Mouse (Mus musculus) ES-E14 (cell line): Measurements from ENCODE around the gene Exoc4. TPM values are rescaled to one million over a fixed set of nuclear protein-coding genes. Genes with fewer than 3 reads are reported as not detected.

ENCODE experiments used
- DNase-seq: peaks from one replicate; pipeline ENCODE4 v3.0.0-alpha.2; 2013; ENCODE audit warnings: low read depth, low spot score
- H3K27ac ChIP-seq: 2 replicates; pipeline ENCODE4 v1.5.1; 2012; ENCODE audit warnings: low read depth, mild to moderate bottlenecking, low read length, moderate library complexity, mixed read lengths; ENCODE audit not compliant: poor library complexity, insufficient read depth, severe bottlenecking
- H3K36me3 ChIP-seq: 2 replicates; pipeline ENCODE4 v1.6.1; 2012; ENCODE audit warnings: mild to moderate bottlenecking, low read length, moderate library complexity, mixed read lengths; ENCODE audit not compliant: control insufficient read depth, poor library complexity, insufficient read depth, severe bottlenecking
- H3K4me1 ChIP-seq, 2 experiments: fragments of 150-350 bp in 1 of 2; sonication (generic) in 1 of 2; 2 replicates each; pipeline ENCODE4 v1.6.1; 2012; ENCODE audit warnings: low read length in 2 of 2, mild to moderate bottlenecking in 1 of 2, mixed read lengths in 1 of 2; ENCODE audit not compliant: control insufficient read depth in 2 of 2, insufficient read depth in 2 of 2, poor library complexity in 1 of 2
- H3K4me3 ChIP-seq, 2 experiments: fragments of 150-350 bp in 1 of 2; sonication (generic) in 1 of 2; 2 replicates each; pipeline ENCODE4 v1.5.1; 2012; ENCODE audit warnings: low read length in 2 of 2, low read depth in 1 of 2, mild to moderate bottlenecking in 1 of 2, mixed read lengths in 1 of 2; ENCODE audit not compliant: insufficient read depth in 1 of 2, poor library complexity in 1 of 2, severe bottlenecking in 1 of 2
- H3K9ac ChIP-seq: 2 replicates; pipeline ENCODE4 v1.6.1; 2012; ENCODE audit warnings: low read depth, mild to moderate bottlenecking, low read length, mixed read lengths; ENCODE audit not compliant: poor library complexity, insufficient read depth, severe bottlenecking
- H3K9me3 ChIP-seq: fragments of 150-350 bp; sonication (generic); 2 replicates; pipeline ENCODE4 v1.6.1; 2012; ENCODE audit warnings: low read depth, mild to moderate bottlenecking, low read length; ENCODE audit not compliant: control insufficient read depth, insufficient read depth
- CHD2 ChIP-seq: IDR thresholded peaks from 2 replicates; pipeline ENCODE4 v1.6.1; 2014; ENCODE audit warnings: mild to moderate bottlenecking, low read depth, low read length, inconsistent platforms
- HCFC1 ChIP-seq: IDR thresholded peaks from 2 replicates; pipeline ENCODE4 v1.6.1; 2012; ENCODE audit warnings: low read length, inconsistent platforms, borderline replicate concordance; ENCODE audit not compliant: insufficient read depth
- MAFK ChIP-seq: IDR thresholded peaks from 2 replicates; pipeline ENCODE4 v1.6.1; 2014; ENCODE audit warnings: mild to moderate bottlenecking, low read depth, low read length, inconsistent platforms; ENCODE audit not compliant: insufficient read depth
- ZC3H11A ChIP-seq: IDR thresholded peaks from 2 replicates; pipeline ENCODE4 v1.6.1; 2012; ENCODE audit warnings: low read depth, mild to moderate bottlenecking, inconsistent platforms, low read length, borderline replicate concordance
- ZNF384 ChIP-seq: IDR thresholded peaks from 2 replicates; pipeline ENCODE4 v1.6.1; 2012; ENCODE audit warnings: low read depth, low read length, inconsistent platforms
- in situ Hi-C, 2 experiments: fragments of 600-800 bp; cut with MboI; formaldehyde crosslinking; loops; one replicate each; pipeline ENCODE4 v1.15.1; 2025; ENCODE audit warnings: low sequenced_read_pairs in 2 of 2, inconsistent platforms in 1 of 2; ENCODE audit not compliant: unreplicated experiment in 2 of 2
- total RNA-seq: library from RNA; depleted of rRNA; stranded (reverse); fragments of 300-350 nt; gene quantifications from 2 replicates; pipeline ENCODE4 v1.2.3, GENCODE M21; 2012

The Exoc4 gene
- total RNA-seq, 1 experiment = 99.3 TPM

- in situ Hi-C loops = no loop called here
- H3K9me3 ChIP-seq = no peaks in the 10 kb centered on the region
- TF ChIP-seq CHD2 (no peak), MAFK (no peak)
- peaks cover 1 to 4% of the 10 kb centered on the region in 2 experiments; a peak in 1 of 4 replicates for H3K4me1 ChIP-seq
- H3K27ac ChIP-seq = no peak overlapping the region
- no peak overlapping the region for H3K4me3 ChIP-seq
- no peak overlapping the region for H3K9ac ChIP-seq
- H3K36me3 ChIP-seq = no peaks in the 10 kb centered on the region
- no peak for DNase-seq
Measured at GRCm38 (mm10) chr6:33455238-33455637, 206.4 kb downstream of the Exoc4 start.

DNA sequence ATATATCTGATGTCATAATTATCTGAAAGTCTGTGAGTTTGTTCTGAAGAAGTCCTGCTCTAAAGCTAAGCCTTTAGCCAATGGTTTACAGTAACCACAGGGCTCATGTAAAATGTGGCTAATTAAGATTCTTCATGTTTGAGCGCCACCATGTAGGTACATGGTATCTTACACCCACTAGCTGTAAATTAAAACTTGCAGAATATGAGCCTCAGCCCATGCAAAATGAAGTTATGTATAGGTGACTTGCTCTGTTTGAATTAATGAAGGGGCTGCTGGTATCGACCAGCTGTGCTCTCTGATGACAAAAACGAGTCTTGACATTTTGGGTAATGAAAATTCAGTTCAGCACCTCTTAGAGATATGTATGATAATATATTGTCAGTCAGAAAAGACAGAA, 216.0 kb downstream of the Exoc4 start:
- no peak for DNase-seq
- in situ Hi-C loops = no loop called here
- TF ChIP-seq ZNF384 (no peak), MAFK (no peak), HCFC1 (no peak)
- Histone ChIP-seq H3K4me3 (no peak overlapping the region), H3K9ac (no peak overlapping the region), H3K9me3 (no peaks in the 10 kb centered on the region), H3K36me3 (no peaks in the 10 kb centered on the region), H3K4me1 (no peaks in the 10 kb centered on the region), H3K27ac (no peak overlapping the region)

DNA sequence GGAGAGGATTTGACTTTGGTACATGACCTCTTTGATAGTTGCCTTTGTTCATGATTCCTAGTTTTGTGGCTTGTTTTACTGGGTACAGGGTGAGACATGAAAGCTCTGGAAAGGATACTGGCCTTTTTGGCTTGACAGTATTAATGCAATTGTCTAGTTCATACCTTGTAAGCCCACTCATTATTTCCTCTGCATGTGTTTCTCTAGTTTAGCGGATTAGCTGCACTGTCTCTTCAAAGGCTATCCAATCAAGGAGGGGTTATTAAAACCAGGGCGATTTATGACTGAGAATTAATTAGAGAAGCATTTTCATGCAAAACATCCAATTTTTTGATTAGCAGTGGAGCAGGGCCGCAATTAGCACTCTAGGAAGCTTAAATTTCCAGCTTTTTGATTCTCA, 216.5 kb downstream of the Exoc4 start:
- no peak overlapping the region for H3K27ac ChIP-seq
- H3K4me1 ChIP-seq = no peaks in the 10 kb centered on the region
- no peak overlapping the region for H3K4me3 ChIP-seq
- no peak for DNase-seq
- no peaks in the 10 kb centered on the region for H3K9me3 ChIP-seq
- H3K9ac ChIP-seq = no peak overlapping the region
- no peak for TF ChIP-seq CHD2
- in situ Hi-C loops = no loop called here
- no peaks in the 10 kb centered on the region for H3K36me3 ChIP-seq

DNA sequence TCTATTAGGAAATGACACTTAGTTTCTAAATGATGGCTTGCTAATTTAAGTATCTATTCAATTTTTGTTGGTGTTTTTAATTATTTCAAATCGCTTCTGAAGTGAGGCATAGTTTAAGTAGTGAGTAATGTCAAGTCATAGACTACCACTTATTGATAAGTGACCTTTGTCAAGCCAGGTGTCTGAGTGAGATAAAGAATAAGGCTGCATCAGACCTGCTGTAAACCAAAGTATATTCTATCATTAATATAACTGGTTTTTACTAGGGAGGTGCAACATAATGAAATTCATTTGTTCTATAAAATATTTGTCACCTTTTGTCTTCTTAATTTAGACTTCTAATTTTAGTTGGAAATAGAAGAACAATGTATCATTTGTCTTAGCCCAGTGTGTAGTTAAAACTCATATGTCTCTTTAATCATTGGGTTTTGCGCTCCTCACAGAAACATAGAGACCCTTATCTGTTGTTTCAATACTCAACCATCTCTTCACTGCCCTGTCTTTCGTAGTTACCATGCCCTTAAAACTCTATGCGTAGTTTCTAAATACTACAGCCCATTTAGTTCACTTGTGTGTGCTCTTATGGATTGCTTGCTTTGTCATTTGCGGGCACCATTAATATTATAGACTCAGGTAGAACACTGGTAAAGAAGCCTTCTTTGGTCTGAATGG, 217.4 kb downstream of the Exoc4 start:
- Histone ChIP-seq H3K4me3 (no peak overlapping the region), H3K36me3 (no peaks in the 10 kb centered on the region), H3K9ac (no peak overlapping the region), H3K9me3 (no peaks in the 10 kb centered on the region), H3K4me1 (no peaks in the 10 kb centered on the region), H3K27ac (no peak overlapping the region)
- no peak for DNase-seq
- TF ChIP-seq MAFK = no peak
- no peak for TF ChIP-seq ZC3H11A
- no peak for TF ChIP-seq CHD2
- TF ChIP-seq ZNF384 = no peak
- no peak for TF ChIP-seq HCFC1
- in situ Hi-C loops = no loop called here

GRCm38 (mm10) chr6:33468480-33468879, 219.6 kb downstream of the Exoc4 start:
- Histone ChIP-seq H3K9me3 (no peaks in the 10 kb centered on the region), H3K9ac (no peak overlapping the region), H3K27ac (no peak overlapping the region), H3K4me3 (no peak overlapping the region), H3K4me1 (no peaks in the 10 kb centered on the region), H3K36me3 (no peaks in the 10 kb centered on the region)
- TF ChIP-seq ZC3H11A = no peak
- TF ChIP-seq CHD2 = no peak
- TF ChIP-seq ZNF384 = no peak
- TF ChIP-seq HCFC1 = no peak
- TF ChIP-seq MAFK = no peak
- no peak for DNase-seq
- in situ Hi-C loops = no loop called here
